Mouse (Mus musculus) c-Kit-negative CD71-positive TER-119-positive erythroid progenitor cells, embryonic 14.5 days (primary cell): ENCODE data around the gene Klrb1c.
A peak's percentile ranks its signal among the peaks of the same experiment; 100 is the strongest.
"Not testable (repeated sequence)": the region's sequence is repeated elsewhere in the genome, so short reads cannot be mapped to it uniquely, and the experiment has no call there.

Experiments used
- DNase-seq: peaks from one replicate; pipeline ENCODE4 v3.0.0-alpha.2; 2013; ENCODE audit warnings: low read depth, low spot score

The Klrb1c gene

GRCm38 (mm10) chr6:128789115-128789514 lies at the start of gene Klrb1c:
Gene Klrb1c (minus strand): TSS chr6:128789215.
- DNase-seq, result no peak

DNA sequence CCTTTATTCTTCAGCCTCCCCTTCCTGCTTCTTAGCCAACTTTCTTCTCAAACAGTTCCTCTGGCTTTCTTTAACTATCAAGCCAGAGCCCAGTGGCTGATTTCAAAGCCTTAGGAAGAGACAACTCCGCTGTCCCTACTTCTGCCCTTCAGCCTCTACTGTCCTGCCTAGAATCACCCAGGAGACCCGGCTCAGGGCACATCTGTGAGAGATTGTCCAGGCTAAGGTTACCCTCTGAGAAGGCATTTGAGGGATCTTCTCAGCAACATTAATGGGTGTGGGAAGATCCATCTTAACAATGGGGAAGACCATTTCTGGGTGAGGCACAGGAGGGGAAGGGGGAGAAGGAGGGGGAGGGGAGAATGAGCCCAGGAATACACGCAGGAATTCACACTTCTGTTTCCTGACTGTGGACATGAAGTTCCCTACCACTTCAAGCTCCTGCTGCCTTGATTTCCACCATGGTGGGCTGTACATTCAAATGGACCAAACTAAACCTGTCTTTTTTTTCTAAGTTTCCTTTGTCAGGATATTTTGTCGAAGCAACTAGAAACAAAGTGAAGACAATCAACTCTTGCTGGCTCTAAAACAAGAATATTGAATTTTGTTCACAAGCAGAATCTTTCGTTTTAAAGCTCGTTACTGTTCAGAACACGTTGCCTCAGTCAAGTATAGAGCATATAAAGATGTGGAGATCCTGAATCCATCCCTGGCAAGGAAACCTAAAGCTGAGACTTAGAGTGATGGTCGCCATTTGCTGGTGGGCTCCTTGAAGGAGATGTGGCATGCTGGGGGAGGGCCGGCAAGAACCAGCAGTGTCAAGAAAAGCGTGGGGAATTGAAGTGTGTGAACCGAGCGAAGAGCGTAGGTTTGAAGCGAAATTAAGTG lies 48.7 kb upstream of the Klrb1c start:
- no peak for DNase-seq

- no peak for DNase-seq
Observed at GRCm38 (mm10) chr6:128836955-128837334, 47.9 kb upstream of the Klrb1c start.

- no peak for DNase-seq
Observed at GRCm38 (mm10) chr6:128836191-128836954, 47.4 kb upstream of the Klrb1c start.

DNA sequence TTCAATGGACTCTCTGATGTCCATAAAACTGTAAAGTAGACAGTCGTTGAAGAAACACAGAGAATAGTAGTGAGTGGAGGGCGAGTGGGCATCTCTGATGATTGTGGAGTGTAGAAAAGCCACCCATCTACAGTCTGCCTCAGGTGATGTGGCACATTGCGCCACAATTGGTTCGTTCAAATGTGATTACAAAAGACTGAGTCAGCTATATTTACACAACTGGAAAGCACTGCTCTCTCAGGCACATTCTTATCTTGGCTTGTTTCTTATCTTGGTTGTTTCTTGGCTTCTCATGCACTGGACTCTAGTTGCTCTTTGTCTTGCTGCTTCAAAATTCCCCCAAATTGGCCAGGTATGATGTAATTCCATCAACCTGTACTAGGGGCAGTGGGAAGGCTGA lies 46.6 kb upstream of the Klrb1c start:
- DNase-seq, result no peak

- DNase-seq, result no peak
Observed at GRCm38 (mm10) chr6:128833046-128833445, 44.0 kb upstream of the Klrb1c start.

DNA sequence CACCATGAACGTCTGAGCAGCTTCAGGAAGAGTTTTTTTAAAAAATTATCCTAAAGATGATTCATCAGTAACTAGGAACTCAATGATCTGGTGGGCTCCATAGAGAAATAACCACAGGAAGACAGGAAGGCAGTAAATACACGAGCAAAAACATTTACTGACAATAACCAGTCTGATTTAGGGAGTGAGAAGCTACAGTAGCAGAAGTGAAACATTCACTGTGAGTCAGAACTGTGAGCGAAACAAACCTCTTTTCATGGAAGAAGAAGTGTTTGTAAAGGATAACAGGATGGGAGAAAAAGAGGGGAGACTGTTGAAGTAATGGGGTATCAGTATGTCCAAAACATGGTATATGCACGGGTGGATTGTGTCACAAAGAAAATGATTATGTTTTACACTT lies 40.8 kb upstream of the Klrb1c start:
- DNase-seq, result no peak

GRCm38 (mm10) chr6:128826781-128827180 lies 37.8 kb upstream of the Klrb1c start:
- DNase-seq, result no peak

DNA sequence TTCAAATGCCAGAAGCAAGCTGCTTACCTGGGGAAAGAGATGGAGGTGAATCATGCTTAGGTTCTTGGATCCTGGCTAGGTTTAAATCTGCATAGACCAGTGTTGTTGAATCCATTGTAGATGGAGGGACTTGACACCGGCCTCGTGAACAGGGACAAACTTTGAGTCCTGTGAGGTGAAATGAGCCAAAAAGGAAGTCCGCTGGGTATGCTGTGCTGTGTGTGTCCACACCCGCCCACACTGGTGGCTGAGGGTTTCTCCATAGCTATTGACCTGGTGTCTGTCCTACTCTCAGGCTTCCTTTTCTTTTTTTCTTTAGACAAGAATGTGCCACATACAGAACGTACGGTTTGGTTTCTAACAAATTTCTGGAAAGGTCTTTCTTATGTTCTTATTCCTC lies 37.1 kb upstream of the Klrb1c start, which contains the start of the genes Gm44511 and Klrb1b:
Gene Gm44511 (minus strand): TSS at position 184 of the 400 bp plus-strand sequence.
Gene Klrb1b (minus strand): TSS at position 200 of the 400 bp plus-strand sequence.
- no peak for DNase-seq

GRCm38 (mm10) chr6:128818083-128818802 lies 29.2 kb upstream of the Klrb1c start:
- DNase-seq, result no peak

GRCm38 (mm10) chr6:128808532-128808931 lies 19.5 kb upstream of the Klrb1c start:
- DNase-seq, result no peak

DNA sequence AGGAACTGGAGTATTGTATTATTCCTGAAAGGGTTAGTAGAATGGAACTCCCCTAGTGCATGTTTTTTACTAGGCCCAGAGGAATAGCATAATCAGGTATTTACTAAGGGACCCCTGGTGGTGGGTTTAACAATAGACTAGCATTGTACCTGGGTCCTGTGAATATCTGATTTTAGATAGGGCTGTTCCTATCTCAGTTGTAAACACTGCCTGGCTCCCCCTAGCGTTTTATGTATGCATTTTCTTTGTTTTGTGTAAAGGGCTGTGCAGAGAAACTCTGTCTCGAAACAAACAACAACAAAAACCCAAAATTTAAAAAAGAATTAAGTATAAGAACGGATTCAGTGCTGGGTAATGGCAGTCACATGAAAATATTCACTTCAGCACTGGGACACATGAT lies 18.0 kb upstream of the Klrb1c start:
- DNase-seq, result no peak

- peak; percentile 17 for DNase-seq
Observed at GRCm38 (mm10) chr6:128804823-128805640, 16.0 kb upstream of the Klrb1c start.

DNA sequence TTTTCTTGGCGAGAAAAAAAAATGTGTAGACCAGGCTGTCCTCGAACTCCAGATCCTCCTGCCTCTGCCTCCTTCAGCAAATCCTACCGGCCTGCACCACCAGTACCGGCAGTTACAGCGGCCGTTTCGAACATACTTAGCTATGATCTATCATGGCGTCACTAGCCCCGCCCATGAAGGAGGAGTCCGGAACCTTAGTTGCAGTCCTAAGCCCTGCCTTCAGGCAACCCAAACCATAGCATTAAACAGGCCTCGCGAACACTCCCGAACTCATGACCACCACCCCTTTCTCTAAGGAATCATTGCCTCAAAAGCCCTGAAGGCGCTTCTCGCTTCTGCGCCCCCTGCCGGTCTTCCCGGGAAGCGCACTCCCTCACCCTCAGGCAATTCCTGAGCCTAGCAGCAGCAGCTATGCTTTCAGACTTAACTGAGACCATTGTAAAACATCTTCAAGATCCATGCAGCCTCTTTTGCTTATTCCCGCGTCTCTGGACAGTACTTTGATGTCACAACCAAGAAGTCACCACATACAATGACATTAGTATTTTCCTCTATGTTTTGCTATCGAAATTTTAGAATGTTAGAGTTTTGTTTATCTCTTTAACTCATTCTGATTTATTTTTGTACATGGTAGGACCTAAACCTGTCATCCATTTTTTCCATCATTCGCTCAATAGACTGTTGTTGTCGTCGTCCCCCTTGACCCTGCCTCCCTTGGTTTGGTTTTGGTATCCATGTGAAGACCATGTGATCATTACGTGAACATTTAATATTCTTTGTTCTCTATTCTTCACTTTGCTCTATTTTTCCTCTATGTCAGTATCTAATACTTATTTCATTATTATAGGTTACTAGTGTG lies 14.2 kb upstream of the Klrb1c start:
- peak; percentile 76 for DNase-seq

- peak; percentile 13 for DNase-seq
Observed at GRCm38 (mm10) chr6:128802557-128802956, 13.5 kb upstream of the Klrb1c start.

DNA sequence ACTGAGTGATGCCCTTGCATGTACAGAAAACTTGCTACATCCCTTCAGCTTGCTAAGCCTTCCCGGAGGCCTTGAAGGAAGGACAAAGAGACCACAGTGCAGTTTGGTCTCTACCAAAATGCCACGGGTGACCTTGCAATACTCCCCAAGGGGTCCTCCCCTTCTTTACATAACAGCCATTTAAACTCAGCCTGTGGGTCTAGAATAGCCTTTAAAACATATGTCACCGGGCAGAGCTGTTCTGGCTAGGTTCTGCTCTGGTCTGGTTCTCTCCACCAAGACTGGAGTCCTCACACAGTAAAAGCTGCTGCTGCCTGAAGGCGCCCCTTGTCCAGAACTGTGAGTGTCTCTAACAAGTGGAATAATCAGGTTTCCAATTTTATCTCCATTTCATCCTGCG lies 11.7 kb upstream of the Klrb1c start:
- DNase-seq, result not testable (repeated sequence)

- DNase-seq, result no peak
Observed at GRCm38 (mm10) chr6:128799896-128800270, 10.9 kb upstream of the Klrb1c start.

GRCm38 (mm10) chr6:128799144-128799895 lies 10.3 kb upstream of the Klrb1c start:
- DNase-seq, result peak; percentile 78

DNA sequence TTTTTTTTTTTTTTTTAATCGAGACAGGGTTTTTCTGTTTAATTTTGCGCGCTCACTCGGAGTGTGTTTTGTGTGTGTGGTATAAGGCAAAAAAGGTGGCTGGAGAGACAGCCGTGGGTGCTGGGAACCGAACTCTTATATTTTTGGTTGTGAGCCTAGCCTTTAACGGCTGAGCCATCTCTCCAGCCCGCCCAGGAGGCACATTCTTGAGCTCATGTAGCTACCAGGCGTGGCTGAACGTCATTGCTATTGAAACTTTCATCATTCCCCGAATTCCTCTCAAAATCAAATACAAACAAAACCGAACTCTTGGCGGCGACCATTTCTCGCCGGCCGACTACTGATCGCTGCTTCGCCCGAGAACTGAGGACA lies 9.7 kb upstream of the Klrb1c start:
- DNase-seq, result peak; percentile 54
